Mouse (Mus musculus): Measurements from ENCODE around the gene Hdac7. TPM values are rescaled to one million over a fixed set of nuclear protein-coding genes. Genes with fewer than 3 reads are reported as not detected.
"Not testable (repeated sequence)": the region's sequence is repeated elsewhere in the genome, so short reads cannot be mapped to it uniquely, and the experiment has no call there.

The Hdac7 gene
- total RNA-seq (2021): 10 to 100 TPM; 57.9 to 59.4 TPM

DNA sequence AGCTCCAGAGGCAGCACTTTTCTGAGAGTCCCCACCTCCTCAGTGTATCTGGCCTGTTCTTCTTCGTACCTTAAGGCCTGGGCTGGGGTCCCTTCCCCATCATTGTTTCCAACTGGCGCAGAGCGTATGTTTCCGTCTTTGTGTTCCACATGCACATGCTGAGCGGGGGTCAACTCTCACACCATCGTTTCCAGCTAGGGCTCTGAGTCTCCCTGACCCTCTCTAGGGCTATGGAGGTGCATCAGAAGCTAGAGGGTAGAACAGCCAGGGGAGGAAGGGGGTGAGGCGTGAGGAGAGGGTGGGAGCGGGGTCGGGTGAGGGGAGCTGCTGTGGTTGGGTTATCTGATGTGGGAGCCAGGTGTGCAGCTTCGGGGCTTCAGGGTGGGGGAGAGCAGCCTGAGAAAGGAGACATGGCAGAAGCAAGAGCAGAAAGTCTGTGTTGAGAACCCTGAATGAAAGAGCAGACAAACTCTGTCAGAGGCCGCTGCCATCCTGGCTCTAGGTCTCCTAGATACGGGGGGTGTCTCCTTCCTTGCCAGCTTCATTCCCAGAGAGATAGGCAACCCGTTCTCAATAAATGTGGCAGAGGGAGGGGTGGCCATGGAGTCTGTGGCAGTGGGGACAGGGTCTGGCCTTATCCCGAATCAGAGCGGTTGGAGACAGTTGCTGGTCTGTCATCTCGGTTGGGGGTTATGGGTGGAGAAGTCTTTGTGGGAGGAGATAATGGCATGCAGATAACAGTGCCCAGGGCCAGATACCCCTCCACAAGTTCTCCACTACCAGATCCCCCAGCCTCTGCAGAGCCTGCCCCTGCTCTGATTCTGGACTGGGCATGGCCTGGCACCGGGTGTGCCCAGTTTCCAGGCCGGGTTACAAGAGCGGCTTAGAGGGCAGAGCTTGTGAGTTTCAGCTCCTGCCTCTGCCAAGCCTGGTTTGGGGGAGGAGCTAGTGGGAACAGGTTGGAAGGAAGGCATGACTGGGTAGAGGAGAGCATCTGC lies at the start of gene Hdac7:
TSS of gene Hdac7 (minus strand) at position 466 of the 998 bp plus-strand sequence.
- intact Hi-C loops (cut with DNase I): no loop called here
- no peak for DNase-seq

GRCm38 (mm10) chr15:97892506-97892905 lies 48.2 kb upstream of the Hdac7 start:
- DNase-seq: no peak
- intact Hi-C loops (cut with DNase I): no loop called here

GRCm38 (mm10) chr15:97890450-97890849 lies 46.1 kb upstream of the Hdac7 start:
- intact Hi-C loops (cut with DNase I): no loop called here
- DNase-seq: no peak

DNA sequence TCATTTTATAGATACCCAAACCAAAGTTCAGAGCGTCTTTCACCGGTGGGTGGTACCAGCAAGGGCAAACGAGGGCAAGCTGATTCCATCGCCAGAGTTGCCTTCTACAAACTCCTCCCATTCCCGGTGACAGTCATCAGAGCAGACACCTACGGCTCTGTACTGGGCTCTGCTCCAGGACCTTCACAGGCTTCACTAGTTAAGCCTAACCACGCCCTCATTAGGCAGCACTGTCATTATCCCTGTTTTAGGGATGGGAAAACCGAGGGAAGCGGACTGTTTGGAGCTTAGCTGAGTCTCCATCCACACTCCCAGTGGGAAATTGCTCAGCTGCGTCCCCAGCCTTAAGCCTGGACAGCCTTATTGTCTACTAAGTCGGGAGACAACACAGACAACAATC lies 45.7 kb upstream of the Hdac7 start:
- intact Hi-C loops (cut with DNase I): no loop called here
- DNase-seq: peak; percentile 64 to 68

DNA sequence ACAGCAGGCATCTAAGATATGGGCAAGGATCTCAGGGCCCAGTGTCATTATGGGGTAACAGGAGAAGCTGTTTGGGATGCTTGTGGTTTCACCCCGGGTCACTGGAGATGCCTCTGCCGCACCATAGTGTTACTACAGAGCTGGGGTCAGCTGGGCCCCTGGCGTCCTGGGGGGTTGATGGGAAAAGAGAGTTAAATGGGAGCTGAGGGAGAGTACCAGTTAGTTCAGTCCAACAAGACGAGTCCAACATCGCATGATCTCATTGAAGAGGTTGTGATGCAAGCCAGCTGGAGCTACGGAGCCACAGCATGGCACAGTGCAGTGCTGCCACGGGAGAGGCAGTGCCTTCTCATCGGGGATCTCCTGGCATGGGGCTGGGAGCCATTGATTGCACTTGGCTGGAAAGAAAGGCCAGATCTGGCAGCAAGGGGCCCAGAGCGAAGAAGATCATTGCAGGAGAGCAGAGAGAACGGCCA lies 43.3 kb upstream of the Hdac7 start:
- DNase-seq: no peak
- intact Hi-C loops (cut with DNase I): no loop called here

DNA sequence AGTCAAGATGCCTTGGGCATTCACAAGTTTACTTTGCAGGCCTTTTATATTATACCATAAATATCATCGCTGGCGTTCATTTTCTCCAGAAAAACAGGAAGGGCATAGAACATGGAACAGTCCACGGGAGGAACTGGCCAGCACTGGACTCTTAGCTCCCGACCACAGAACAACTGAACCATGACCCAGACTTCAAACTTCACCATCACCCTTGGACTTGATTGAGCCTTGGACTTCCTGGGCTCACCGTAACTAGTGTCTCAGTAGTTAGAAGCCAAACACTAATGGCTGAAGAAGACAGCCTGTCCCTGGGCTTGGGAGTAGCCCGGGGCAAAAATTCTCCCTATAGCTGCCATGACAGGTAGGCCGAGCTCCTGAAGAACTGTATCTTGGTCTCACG lies 37.1 kb upstream of the Hdac7 start:
- no peak for DNase-seq
- intact Hi-C loops (cut with DNase I): no loop called here

DNA sequence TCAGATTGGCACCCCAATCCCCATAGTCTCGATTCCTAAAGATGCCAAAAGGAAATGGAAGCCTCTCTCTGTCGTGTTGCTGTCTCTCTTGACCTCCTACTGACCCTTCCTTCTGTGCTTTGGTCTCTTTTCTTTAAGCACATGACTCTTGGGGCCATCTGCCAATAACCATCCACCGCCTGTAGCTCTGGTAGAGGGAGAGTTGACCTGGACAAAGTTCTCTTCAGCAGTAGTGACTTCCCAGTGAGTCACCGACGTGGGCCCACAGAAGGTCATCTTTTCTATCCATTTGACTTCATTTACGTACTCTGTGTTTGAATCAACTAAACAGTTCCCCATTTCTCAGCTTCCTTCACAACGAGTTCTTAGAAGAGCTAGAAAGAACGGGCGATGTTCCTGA lies 36.1 kb upstream of the Hdac7 start:
- intact Hi-C loops (cut with DNase I): no loop called here
- no peak for DNase-seq

DNA sequence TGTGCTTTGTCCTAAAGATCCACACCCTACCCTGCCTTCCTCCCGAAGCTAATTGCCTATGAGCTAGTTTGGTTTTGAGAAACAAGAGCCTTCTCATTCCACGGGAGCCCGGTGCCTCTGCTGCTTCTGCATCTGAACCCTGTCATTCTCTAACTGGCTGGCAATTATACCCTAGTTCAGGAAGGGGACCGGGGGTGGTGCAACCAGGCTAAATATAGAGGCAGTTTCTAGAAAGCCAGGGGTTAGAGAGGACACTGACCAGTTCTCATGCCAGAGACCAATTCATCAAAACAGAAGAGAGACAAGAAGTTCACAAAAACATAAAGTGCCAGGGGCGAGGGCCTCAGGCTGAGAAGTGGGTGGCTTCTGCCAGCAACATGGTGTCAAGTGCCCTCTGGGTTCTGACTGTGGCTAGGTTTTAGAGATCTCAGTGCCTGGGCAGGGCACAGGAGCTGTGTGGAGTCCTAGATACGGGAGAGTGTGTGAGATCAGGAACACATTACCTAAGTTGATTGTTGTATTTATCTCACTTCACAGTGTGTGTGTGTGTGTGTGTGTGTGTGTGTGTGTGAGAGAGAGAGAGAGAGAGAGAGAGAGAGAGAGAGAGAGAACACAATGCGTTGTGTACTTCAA lies 34.5 kb upstream of the Hdac7 start:
- intact Hi-C loops (cut with DNase I): no loop called here
- DNase-seq: peak; percentile 45 to 61

GRCm38 (mm10) chr15:97875784-97876183 lies 31.5 kb upstream of the Hdac7 start:
- intact Hi-C loops (cut with DNase I): no loop called here

DNA sequence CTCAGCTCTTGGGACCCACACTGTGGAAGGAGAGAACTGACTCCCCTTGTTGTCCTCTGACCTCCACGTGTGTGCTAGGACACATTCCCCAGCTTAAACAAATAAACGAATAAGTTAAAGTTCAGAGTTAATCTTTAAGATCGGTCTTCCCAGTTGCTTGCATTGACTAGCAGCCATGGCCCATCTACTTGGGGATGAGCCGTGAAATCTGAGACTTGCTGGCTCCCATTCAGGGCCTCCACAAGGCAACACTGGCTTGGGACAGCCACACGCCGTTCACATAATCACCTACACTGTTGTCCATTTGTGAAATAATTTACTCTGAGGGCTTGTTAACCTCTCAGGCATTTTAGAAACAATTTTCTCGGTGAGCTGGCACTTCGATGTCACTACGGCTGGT lies 29.4 kb upstream of the Hdac7 start:
- intact Hi-C loops (cut with DNase I): no loop called here
- DNase-seq: no peak

More at GRCm38 (mm10) chr15:97875784-97876183, 31.5 kb upstream of the Hdac7 start:
- no peak for DNase-seq

GRCm38 (mm10) chr15:97872161-97872560 lies 27.9 kb upstream of the Hdac7 start:
- intact Hi-C loops (cut with DNase I): no loop called here
- DNase-seq: no peak

DNA sequence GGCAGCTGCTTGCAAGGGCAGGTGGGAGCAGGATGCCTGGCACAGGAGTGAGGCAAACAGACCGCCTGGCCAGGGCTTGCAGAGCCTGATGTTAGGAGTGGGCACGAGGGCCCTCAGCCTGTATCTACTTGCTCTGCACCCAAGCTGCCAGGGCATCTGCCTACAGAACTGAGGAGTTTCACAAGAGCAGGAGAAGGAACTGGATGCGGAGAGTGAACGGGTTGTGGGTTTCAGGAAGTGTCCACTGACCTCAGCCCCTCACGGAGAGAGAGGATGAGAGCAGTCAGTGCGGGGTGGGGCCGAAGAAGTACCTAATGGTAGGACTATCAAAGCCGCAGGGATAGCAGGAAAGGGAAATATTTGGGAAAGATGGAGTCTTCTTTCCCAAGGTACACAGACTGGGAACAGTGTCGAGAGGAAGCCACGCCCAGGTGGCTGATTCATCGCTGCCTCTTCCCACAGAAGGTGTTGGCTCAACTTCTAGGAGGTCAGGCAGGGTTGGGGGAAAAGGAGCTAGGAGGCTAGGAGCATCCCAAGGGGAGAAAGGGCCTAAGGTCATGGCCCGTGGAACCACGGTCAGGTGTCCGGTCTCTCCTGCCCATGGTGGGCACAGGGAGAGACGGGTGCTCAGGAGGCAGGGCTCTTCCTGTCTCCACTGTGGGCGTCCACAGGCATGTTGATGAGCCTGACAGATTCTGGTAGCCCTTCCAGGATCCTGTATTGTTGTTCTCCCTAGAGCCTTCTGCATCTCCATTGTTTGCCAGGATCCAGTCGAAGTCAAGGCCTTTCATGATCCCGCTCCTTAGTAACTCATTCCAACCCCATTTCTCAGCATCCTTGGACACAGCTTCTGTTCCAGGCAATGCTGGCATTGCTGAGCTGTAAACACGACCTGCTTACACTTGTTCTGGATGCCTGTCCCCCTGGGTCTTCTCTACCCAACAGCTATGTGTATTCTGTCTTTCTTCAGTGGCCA lies 27.0 kb upstream of the Hdac7 start:
- intact Hi-C loops (cut with DNase I): loop anchor here (2.0 kb wide), 1 partner anchor 79 kb away; no protein-coding TSS in a partner anchor
- no peak for DNase-seq

- intact Hi-C loops (cut with DNase I): loop anchor here (2.0 kb wide), 1 partner anchor 81 kb away; no protein-coding TSS in a partner anchor
These were observed 25.8 kb upstream of the Hdac7 start for GRCm38 (mm10) chr15:97870116-97870515.

GRCm38 (mm10) chr15:97868985-97869384 lies 24.7 kb upstream of the Hdac7 start:
- DNase-seq: no peak
- intact Hi-C loops (cut with DNase I): no loop called here

More at GRCm38 (mm10) chr15:97870116-97870515, 25.8 kb upstream of the Hdac7 start:
- DNase-seq: not testable (repeated sequence)

- intact Hi-C loops (cut with DNase I): no loop called here
- DNase-seq: no peak
These were observed 21.7 kb upstream of the Hdac7 start for GRCm38 (mm10) chr15:97865988-97866387.

- DNase-seq: no peak
These were observed 20.9 kb upstream of the Hdac7 start for GRCm38 (mm10) chr15:97865175-97865574.

GRCm38 (mm10) chr15:97864361-97865045 lies 20.2 kb upstream of the Hdac7 start:
- intact Hi-C loops (cut with DNase I): no loop called here

More at GRCm38 (mm10) chr15:97865175-97865574, 20.9 kb upstream of the Hdac7 start:
- intact Hi-C loops (cut with DNase I): no loop called here

GRCm38 (mm10) chr15:97863494-97863881 lies 19.2 kb upstream of the Hdac7 start:
- no peak for DNase-seq
- intact Hi-C loops (cut with DNase I): no loop called here

More at GRCm38 (mm10) chr15:97864361-97865045, 20.2 kb upstream of the Hdac7 start:
- DNase-seq: no peak

GRCm38 (mm10) chr15:97862881-97863493 lies 18.7 kb upstream of the Hdac7 start:
- intact Hi-C loops (cut with DNase I): no loop called here
- DNase-seq: no peak

Data from heart, postnatal 10 days (tissue).